Mouse (Mus musculus): ENCODE measurements at regions not wholly inside any gene's neighbourhood (a gene's known extent, or its start where the extent isn't known, plus 50 kb on each side); places are given as distances from the start of the nearest gene placed in this dataset.
"Not testable (repeated sequence)": the region's sequence is repeated elsewhere in the genome, so short reads cannot be mapped to it uniquely, and the experiment has no call there.

GRCm38 (mm10) chr12:80055894-80056293 lies 56.9 kb downstream of the Zfp36l1 start:
- not testable (repeated sequence) for DNase-seq (ENCODE audit: extremely low spot score, low read depth, low spot score)

- no peak for DNase-seq (ENCODE audit: extremely low spot score, low read depth, low spot score)
These were observed 57.4 kb downstream of the Zfp36l1 start for GRCm38 (mm10) chr12:80055394-80055793.

GRCm38 (mm10) chr12:80054655-80055037 lies 58.2 kb downstream of the Zfp36l1 start:
- no peak for DNase-seq (ENCODE audit: extremely low spot score, low read depth, low spot score)

- DNase-seq (ENCODE audit: extremely low spot score, low read depth, low spot score): no peak
These were observed 58.7 kb downstream of the Zfp36l1 start for GRCm38 (mm10) chr12:80053902-80054654.

GRCm38 (mm10) chr12:80048215-80048979 lies 64.4 kb downstream of the Zfp36l1 start:
- DNase-seq (ENCODE audit: extremely low spot score, low read depth, low spot score): no peak

- DNase-seq (ENCODE audit: extremely low spot score, low read depth, low spot score): no peak
These were observed 66.0 kb downstream of the Zfp36l1 start for GRCm38 (mm10) chr12:80046625-80047303.

- DNase-seq (ENCODE audit: extremely low spot score, low read depth, low spot score): no peak
These were observed 71.1 kb downstream of the Zfp36l1 start for GRCm38 (mm10) chr12:80041510-80042324.

GRCm38 (mm10) chr12:80041012-80041411 lies 71.8 kb downstream of the Zfp36l1 start:
- DNase-seq (ENCODE audit: extremely low spot score, low read depth, low spot score): no peak

GRCm38 (mm10) chr12:80040233-80040632 lies 72.6 kb downstream of the Zfp36l1 start:
- no peak for DNase-seq (ENCODE audit: extremely low spot score, low read depth, low spot score)

- DNase-seq (ENCODE audit: extremely low spot score, low read depth, low spot score): no peak
These were observed 73.7 kb downstream of the Zfp36l1 start for GRCm38 (mm10) chr12:80039150-80039549.

GRCm38 (mm10) chr12:80035500-80036271 lies 77.1 kb downstream of the Zfp36l1 start:
- DNase-seq (ENCODE audit: extremely low spot score, low read depth, low spot score): no peak

- DNase-seq (ENCODE audit: extremely low spot score, low read depth, low spot score): no peak
These were observed 77.8 kb downstream of the Zfp36l1 start for GRCm38 (mm10) chr12:80034963-80035411.

- DNase-seq (ENCODE audit: extremely low spot score, low read depth, low spot score): no peak
These were observed 78.7 kb downstream of the Zfp36l1 start for GRCm38 (mm10) chr12:80034100-80034499.

- no peak for DNase-seq (ENCODE audit: extremely low spot score, low read depth, low spot score)
These were observed 80.3 kb downstream of the Zfp36l1 start for GRCm38 (mm10) chr12:80032520-80032919.

- DNase-seq (ENCODE audit: extremely low spot score, low read depth, low spot score): no peak
These were observed 84.5 kb downstream of the Zfp36l1 start for GRCm38 (mm10) chr12:80028301-80028700.

GRCm38 (mm10) chr12:80023107-80024078 lies 89.4 kb downstream of the Zfp36l1 start:
- peak; percentile 47 for DNase-seq (ENCODE audit: extremely low spot score, low read depth, low spot score)

GRCm38 (mm10) chr12:80022181-80023106 lies 90.4 kb downstream of the Zfp36l1 start:
- DNase-seq (ENCODE audit: extremely low spot score, low read depth, low spot score): peak; percentile 68

GRCm38 (mm10) chr12:80021030-80021473 lies 91.8 kb downstream of the Zfp36l1 start:
- no peak for DNase-seq (ENCODE audit: extremely low spot score, low read depth, low spot score)

All from hindlimb bud, embryonic 11.5 days (tissue).